Mouse (Mus musculus) ZHBTc4 (cell line): ENCODE measurements around the gene Gm37419.

Experiments used
- DNase-seq: peaks from one replicate; pipeline ENCODE4 v3.0.0-alpha.2; 2011; ENCODE audit warnings: low read depth, low spot score

Gene Gm37419

GRCm38 (mm10) chr16:23988466-23989208, at the start of gene Gm37419, which contains the start of gene Bcl6:
Gm37419 (plus strand) TSS chr16:23988482.
Bcl6 (minus strand) TSS chr16:23988852.
- peak; percentile 94 for DNase-seq

- no peak for DNase-seq
Observed at GRCm38 (mm10) chr16:23944801-23945200, 43.5 kb upstream of the Gm37419 start.

GRCm38 (mm10) chr16:23947654-23948053, 40.6 kb upstream of the Gm37419 start:
- no peak for DNase-seq

- DNase-seq, result peak; percentile 17
Observed at GRCm38 (mm10) chr16:23952101-23952727, 36.1 kb upstream of the Gm37419 start.

DNA sequence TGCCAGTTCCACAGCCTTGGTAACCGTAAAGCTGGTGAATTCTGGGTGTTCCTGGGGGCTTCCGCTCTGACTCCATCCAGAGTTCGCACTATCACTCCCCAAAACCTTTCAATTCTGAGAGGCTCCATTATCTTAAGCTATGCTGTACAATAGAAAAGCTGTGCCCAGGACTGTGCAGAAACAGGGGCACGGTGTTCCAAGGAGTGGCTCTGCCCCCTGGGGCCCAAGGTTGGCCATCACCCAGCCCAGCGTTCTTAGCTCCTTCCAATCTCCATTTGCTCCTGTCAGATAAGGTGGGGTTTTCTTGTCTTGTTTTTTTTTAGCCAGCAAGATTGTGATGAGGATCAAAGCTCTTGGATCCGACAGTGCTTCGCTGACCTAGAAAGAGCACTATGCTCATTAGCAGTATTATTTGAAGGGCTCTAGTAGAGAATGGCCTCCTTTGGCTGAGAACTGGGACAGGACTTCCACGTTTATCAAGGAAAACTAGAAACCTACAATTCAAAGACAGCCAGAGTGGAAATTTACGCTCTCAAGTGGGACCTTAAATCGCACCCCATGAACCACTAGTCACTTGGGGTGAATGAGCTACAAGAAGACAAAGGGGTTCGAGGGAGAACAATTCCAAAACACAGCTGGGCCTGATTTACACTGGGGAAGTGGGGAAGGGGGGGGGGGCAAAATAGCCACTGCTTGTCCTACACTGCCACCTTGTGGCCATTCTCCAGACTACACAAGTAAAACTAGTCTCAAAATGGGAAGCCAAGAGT, 34.9 kb upstream of the Gm37419 start:
- peak; percentile 74 for DNase-seq

GRCm38 (mm10) chr16:23953959-23954260, 34.4 kb upstream of the Gm37419 start:
- DNase-seq, result no peak

DNA sequence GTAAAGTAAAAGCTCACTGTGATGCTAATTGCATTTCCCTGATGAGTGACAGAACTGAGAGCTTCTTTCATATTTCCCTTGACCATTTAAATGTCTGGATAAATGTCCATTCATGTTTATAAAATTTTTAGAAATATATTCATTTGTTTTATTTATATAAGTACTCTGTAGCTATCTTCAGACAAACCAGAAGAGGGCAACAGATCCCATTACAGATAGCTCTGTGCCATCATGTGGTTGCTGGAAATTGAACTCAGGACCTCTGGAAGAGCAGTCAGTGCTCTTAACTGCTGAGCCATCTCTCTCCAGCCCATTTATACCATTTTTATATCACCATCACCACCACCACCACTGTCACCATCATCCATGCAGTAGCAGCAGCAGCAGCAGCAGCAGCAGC, 29.3 kb upstream of the Gm37419 start:
- no peak for DNase-seq

DNA sequence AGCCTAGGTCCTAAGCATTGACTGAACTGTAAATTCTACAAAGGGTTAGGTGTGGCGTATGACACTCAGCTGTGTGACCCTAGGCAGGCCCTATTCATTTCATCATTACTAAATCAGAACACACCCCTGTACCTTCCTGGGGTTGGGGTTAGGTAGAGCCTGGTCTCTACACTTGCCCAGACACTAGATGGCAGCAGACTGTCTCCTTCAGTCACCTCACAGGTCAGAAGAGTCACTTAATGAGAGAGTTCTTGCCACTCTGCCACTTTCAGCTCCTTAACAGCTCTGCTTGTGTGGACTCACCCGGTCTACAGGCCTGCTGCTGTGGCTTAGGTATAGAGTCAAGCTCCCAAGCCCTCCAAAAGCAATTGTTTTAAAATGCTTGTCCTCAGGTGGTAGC, 25.9 kb upstream of the Gm37419 start:
- DNase-seq, result peak; percentile 53

DNA sequence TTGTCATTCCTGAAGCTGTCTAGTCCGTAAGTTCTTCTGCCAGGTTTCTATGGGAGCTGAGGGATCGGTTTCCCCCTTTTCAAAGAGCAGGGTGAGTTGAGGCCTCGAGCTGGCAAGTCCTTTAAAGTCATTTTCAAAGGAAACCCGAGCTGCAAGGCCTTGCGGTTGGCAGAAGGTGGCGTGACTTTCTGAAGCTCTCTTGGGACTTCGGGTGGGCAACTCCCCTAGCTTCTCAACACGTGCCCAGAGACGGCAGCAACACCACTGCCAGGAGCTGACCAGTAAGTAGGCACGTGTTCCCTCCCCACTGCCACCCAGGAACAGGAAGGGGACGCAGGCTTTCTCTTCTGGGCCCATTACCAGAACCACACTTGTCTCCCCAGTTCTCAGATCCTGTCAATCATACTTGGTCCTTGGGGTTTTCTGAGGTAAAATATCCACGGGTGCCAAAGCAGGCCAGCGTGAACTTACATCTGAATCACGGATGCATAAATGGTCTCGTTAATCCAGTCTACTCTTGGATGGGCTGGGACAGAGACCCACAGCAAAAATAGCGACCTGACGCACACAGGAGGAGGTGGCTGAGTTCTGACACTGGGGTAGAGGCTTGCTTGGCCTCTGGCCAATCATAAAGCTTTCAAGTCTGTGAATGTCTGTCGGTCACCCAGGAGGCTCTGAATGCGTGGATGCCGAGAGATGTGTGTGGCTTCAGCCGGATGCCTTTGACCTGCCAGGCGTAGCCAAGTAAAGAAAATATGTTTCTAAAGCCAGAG, 24.2 kb upstream of the Gm37419 start:
- no peak for DNase-seq

- DNase-seq, result no peak
Observed at GRCm38 (mm10) chr16:23964706-23965367, 23.4 kb upstream of the Gm37419 start.

- DNase-seq, result no peak
Observed at GRCm38 (mm10) chr16:23966066-23966465, 22.2 kb upstream of the Gm37419 start.

- peak; percentile 71 for DNase-seq
Observed at GRCm38 (mm10) chr16:23967301-23967700, 21.0 kb upstream of the Gm37419 start.

GRCm38 (mm10) chr16:23968888-23969287, 19.4 kb upstream of the Gm37419 start:
- no peak for DNase-seq

- peak; percentile 26 for DNase-seq
Observed at GRCm38 (mm10) chr16:23969919-23970318, 18.4 kb upstream of the Gm37419 start.

GRCm38 (mm10) chr16:23972126-23972740, 16.0 kb upstream of the Gm37419 start:
- no peak for DNase-seq

- DNase-seq, result no peak
Observed at GRCm38 (mm10) chr16:23972901-23973300, 15.4 kb upstream of the Gm37419 start.

GRCm38 (mm10) chr16:23973635-23974367, 14.5 kb upstream of the Gm37419 start:
- no peak for DNase-seq

- DNase-seq, result no peak
Observed at GRCm38 (mm10) chr16:23976196-23976595, 12.1 kb upstream of the Gm37419 start.

DNA sequence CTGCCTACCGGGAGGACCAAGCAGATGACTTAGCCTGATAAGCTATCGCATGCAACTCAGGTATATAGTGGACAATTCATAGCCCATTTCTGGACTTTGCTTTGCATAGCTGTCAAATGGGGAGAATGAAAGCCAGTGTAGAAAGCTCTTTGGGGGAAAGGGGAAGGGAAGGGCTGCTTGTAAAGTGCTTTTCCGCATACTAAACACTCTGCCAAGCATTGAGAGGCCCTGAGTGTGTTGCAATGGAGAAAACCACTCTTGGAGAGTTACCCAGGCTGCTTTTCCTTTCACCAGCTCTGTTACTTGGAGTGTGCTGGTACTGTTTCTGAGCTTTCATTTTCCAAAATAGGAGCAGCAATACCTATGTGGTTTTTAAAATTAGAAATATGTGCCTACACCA, 10.6 kb upstream of the Gm37419 start:
- DNase-seq, result no peak

GRCm38 (mm10) chr16:23978495-23978894, 9.8 kb upstream of the Gm37419 start:
- no peak for DNase-seq
